Mouse (Mus musculus) gastrocnemius, adult 2 months (tissue): ENCODE measurements around the gene Cyp2d11. TPM values are rescaled to one million over a fixed set of nuclear protein-coding genes. Genes with fewer than 3 reads are reported as not detected.

Experiments used
- DNase-seq: peaks from one replicate; pipeline ENCODE4 v3.0.0; 2022
- H3K27ac ChIP-seq: fragments of 200-600 bp; 2 replicates; pipeline ENCODE4 v1.8.1; 2022; ENCODE audit warnings: mild to moderate bottlenecking
- H3K4me3 ChIP-seq: fragments of 200-600 bp; 2 replicates; pipeline ENCODE4 v1.8.1; 2022; ENCODE audit warnings: mild to moderate bottlenecking, moderate library complexity
- CTCF ChIP-seq: fragments of 200-600 bp; IDR thresholded peaks from 2 replicates; pipeline ENCODE4 v1.8.1; 2022; ENCODE audit warnings: antibody characterized with exemption, mild to moderate bottlenecking, moderate library complexity
- intact Hi-C: fragments of 180-260 bp; cut with DNase I; formaldehyde crosslinking; loops from one replicate; pipeline ENCODE4 v1.15.1; 2025
- total RNA-seq, 2 experiments: library from RNA; stranded (reverse); gene quantifications; 2 replicates each; pipeline ENCODE4 v1.2.3; 2021

Cyp2d11 gene
- total RNA-seq, 2 experiments from 2014 or later = not detected

DNA sequence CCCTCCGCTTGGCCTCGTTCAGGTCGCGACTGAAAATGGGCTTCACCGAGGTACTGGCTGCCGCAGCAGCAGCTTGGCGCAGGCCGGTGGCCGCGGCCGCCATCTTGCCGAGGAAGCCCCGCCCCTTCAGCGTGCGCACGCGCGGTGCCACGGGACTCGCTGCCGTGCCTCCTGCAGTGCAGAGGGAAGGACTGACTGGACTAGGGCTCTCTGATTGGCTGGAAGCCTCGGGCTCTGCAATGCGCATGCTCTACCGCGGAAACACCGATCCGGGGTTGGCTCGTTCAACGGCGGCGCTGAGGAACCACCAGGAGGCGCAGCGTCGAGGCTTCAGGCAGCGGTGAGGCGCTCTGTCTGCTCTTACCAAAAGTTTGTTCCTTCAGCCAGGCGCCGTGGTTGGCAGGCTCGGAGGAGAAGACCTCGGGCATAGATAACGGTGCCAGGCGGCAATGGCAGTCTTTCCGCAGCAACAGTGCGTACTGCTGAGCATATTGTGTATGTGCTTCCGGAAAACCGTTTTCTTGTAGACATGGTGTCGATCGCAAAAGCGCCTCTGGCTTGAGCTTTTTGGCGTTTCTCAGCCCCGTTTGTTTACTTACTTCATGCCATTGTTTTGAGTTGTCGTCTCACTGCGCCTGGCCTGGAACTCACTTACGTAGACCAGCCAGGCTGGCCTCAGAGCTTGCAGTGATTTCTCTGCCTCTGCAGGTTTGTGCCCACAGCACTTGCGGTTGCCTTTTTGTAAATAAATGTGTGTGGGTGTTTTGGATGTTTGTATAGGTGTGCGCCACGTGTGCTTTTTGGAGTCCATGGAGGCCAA, 39.5 kb downstream of the Cyp2d11 start, which contains the start of gene Ndufa6:
Gene Ndufa6 (minus strand): TSS at position 197 of the 820 bp plus-strand sequence.
- intact Hi-C loops = loop anchor here (2.0 kb wide), 2 partner anchors 26 to 62 kb away; partner anchors contain the start of gene Cyp2d22
- peak; percentile 99 for DNase-seq
- TF ChIP-seq CTCF = no peak; the same call in 1 of the 2 replicates
- peak within 1 kb of the TSS; percentile 87 for H3K4me3 ChIP-seq
- H3K27ac ChIP-seq = peak within 1 kb of the TSS; percentile 99

DNA sequence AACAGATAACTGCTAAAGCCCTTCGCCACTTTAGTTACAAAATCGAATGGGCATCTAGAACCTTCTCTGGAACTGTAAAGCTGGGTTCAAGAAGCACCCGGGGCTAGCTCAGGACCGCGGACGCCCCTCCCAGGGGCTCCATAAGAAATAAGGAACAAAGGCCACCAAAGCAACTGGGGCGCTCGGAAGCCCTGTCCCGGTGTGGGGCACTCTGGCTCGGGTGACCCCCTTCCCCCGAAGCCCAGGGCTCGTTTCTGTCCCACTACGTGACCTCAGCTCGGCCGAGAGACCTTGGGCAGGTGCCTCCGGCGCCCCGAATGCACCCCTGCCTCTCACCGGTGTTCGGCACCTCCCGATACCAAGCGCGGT, 40.1 kb downstream of the Cyp2d11 start:
- no peak for DNase-seq
- no peak for TF ChIP-seq CTCF
- Histone ChIP-seq H3K27ac (peak overlapping the region; percentile 99), H3K4me3 (peak overlapping the region; percentile 87)
- intact Hi-C loops = loop anchor here (2.0 kb wide), 2 partner anchors 27 to 63 kb away; partner anchors contain the start of gene Cyp2d22

DNA sequence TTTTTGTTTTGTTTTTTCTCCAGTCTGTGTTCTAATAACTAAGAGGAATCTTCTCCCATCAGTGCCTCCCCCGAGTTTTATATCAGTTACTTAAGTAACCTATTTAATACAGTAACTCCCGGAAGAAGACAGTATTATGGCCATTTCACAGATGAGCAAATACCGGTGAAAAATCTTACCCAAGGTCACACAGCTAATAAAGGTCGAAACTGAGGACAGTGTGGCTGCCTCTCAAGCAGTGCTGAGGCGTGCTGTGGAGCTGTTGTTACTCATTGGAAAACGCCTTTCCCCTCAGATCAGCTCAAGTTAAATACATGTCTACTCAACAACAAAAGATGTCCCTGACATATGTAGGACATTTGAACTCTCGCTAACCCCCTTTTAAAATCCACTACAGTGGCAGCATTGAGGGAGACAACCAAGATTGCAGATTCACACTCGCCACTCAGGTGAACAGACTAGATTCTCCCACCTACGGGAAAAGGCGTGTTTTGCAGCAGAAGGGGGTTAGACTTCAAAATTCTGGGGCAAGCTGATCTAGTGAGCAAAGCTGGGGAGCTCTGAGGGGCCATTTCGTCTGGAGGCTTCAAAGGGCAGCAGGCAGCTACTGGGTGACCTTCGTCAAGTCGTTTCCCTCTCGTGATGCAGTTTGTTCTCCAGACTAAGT, 40.6 kb downstream of the Cyp2d11 start:
- peak overlapping the region; percentile 87 for H3K4me3 ChIP-seq
- H3K27ac ChIP-seq = peak overlapping the region; percentile 99
- no peak for DNase-seq
- no peak for TF ChIP-seq CTCF
- intact Hi-C loops = no loop called here

DNA sequence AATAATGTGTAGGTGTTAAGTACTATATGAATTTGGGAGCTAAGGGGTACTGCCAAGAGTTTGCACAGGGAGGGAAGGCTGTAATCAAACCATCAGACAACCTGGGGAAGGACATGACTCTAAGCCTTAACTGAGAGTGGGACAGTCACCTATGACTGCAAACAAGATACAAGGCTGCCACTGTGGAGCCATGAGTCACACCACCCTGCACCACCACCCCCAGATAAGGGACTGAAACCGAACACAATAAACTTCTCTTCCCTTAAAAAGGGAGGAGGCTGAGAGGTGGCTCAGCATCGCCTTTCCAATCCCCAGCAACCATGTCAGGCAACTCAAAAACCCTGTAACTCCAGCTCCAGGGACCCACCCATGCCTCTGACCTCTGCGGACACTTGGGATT, 42.3 kb downstream of the Cyp2d11 start:
- no peak for DNase-seq
- intact Hi-C loops = no loop called here
- H3K27ac ChIP-seq = no peak overlapping the region
- no peak for TF ChIP-seq CTCF
- no peak overlapping the region for H3K4me3 ChIP-seq

DNA sequence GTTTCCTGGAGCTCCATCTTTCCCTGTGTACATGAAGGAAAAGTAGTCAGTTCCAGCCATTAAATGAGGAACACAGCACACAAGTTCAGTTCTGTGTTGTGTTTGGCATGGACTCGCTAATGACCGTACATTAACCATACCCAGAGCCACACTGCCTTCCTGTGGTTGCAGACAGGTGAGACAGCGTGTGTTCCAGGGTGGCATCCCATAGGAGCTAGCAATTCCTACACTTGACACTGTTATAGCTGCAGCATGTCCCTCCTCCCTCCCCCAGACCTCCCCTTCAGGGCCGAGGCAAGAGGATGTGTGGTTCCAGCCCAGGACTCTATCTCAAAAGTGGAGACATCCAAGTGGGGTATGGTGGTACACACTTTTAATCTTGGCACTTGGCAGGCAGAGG, 43.5 kb downstream of the Cyp2d11 start:
- Histone ChIP-seq H3K27ac (no peak overlapping the region), H3K4me3 (no peak overlapping the region)
- intact Hi-C loops = no loop called here
- no peak for DNase-seq
- no peak for TF ChIP-seq CTCF

DNA sequence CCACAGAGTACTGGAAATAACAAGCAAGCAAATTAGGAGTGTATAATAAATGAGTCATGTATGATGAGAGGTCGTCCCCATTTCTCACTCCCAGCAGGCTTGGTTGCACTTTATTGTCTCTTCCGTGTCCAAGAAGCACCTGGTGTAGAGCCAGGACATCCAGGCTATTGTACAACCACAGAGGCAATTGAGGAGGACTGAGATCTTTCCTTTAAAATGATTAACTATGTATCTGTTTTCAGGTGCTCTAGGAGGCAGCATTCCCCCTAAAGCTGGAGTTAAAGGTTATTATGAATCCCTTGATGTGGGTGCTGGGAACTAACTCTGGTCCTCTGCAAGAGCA, 44.9 kb downstream of the Cyp2d11 start:
- Histone ChIP-seq H3K4me3 (no peak overlapping the region), H3K27ac (peak overlapping the region; percentile 16; the same call in 1 of the 2 replicates)
- DNase-seq = no peak
- intact Hi-C loops = loop anchor here (10.0 kb wide), 2 partner anchors 284 to 494 kb away; partner anchors contain the start of genes Mei1 and Tob2
- TF ChIP-seq CTCF = no peak

DNA sequence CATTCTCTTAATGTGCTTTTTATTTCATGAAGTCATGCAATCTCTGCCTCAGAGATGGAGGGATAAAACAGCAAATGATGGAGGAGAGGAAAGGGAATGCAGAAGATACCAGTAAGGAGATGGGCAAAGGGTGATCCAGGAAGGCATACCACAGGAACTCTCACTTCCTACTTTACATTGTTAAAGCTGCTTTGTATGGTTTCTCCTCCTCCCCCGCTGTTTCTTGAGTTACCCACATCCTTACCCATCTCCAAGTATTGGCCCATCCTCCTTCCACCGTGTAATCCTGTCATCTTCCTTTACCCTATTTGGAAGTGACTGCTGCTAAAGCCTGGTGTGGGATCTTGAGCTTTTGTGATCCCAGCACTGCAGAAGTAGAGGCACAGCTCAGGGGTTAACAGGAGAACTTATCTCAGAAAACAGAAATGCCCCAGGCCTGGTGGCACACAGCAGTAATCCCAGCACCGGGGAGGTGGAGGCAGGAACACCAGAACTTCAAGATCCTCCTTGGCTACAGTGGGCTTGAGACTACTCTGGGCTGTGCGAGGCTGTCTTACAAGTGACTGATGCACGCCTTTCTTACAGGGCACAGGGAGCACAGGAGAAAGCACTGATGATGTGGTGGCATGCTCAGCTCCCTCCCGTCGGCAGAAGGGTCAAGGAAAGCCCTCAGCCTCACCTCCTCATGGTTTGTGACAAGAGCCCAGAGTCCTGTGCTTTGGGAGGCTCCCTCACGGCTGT, 45.4 kb downstream of the Cyp2d11 start:
- TF ChIP-seq CTCF = no peak
- Histone ChIP-seq H3K4me3 (no peak overlapping the region), H3K27ac (peak overlapping the region; percentile 16; the same call in 1 of the 2 replicates)
- intact Hi-C loops = loop anchor here (10.0 kb wide), 2 partner anchors 284 to 494 kb away; partner anchors contain the start of genes Mei1 and Tob2
- no peak for DNase-seq

DNA sequence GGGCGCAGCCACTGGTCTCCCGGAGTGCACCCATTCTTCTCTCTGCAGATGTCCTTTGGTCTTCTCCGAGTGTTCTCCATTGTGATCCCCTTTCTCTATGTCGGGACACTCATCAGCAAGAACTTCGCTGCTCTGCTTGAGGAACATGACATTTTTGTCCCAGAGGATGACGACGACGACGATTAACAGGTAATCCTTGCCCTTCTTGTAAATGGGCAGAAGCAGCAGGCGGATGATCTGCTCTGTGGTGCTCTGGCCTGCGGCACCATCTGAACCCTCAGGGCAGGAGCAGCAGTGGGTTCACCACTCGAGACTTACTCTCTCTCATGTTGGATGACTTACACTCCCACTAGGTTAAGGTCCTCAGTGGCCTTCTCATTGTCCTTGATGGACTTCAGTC, 46.0 kb downstream of the Cyp2d11 start:
- DNase-seq = no peak
- H3K27ac ChIP-seq = peak overlapping the region; percentile 99; the same call in 1 of the 2 replicates
- peak overlapping the region; percentile 75; the same call in 1 of the 2 replicates for H3K4me3 ChIP-seq
- intact Hi-C loops = loop anchor here (10.0 kb wide), 2 partner anchors 283 to 493 kb away; partner anchors contain the start of genes Mei1 and Tob2
- TF ChIP-seq CTCF = no peak

DNA sequence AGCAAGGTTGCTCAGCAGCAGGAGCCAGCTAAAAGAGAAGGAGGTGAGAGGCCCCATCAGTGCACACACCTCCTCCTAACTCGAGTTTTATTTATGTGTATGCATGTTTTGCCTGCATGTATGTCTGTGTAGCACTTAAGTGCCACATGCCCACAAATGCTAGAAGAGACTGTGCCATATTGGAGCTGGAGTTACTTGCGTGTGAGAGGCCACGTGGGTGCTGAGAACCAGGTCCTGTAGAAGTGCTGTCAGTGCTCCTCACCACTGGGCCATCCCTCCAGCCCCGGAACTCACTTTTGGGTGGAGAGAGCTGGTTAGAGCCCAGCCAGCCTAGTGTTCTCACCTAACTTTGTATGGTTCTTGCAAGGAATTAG, 46.5 kb downstream of the Cyp2d11 start:
- DNase-seq = no peak
- H3K27ac ChIP-seq = peak overlapping the region; percentile 99
- peak overlapping the region; percentile 75 for H3K4me3 ChIP-seq
- intact Hi-C loops = loop anchor here (10.0 kb wide), 2 partner anchors 282 to 492 kb away; partner anchors contain the start of genes Mei1 and Tob2
- no peak for TF ChIP-seq CTCF

DNA sequence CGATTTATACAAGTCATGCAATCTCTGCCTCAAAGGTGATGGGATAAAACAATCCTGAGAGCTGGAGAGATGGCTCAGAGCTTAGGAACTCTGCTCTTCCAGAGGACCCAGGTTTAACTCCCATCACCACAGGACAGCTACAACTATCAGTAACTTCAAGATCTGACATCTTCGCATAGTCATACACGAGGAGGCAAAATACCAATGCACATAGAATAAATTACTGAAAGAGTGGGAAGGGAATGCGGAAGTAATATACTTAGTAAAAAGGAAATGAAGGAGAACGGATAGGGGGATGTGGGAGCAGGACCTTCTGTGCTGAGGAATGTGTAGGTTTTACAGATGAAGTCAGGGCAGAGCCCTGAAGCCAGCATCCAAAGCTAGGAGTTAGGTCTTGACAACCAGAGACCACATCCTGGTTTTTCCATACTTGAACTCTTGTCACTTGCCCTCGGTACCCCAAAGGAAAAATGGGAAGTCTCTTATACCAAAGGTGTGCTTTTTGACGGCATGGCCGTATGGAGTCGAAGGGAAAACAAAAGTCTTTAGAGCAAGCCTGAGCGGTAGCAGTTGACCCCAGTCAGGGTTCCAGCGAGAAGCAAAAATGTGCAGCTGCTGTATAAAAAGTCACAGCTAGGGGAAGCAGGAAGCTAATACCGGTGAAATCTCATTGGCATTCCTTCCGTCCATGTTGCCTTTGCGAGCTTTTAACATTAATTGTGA, 47.1 kb downstream of the Cyp2d11 start:
- peak overlapping the region; percentile 75 for H3K4me3 ChIP-seq
- no peak; the same call in 1 of the 2 replicates for TF ChIP-seq CTCF
- no peak for DNase-seq
- H3K27ac ChIP-seq = peak overlapping the region; percentile 99
- intact Hi-C loops = loop anchor here (10.0 kb wide), 2 partner anchors 282 to 492 kb away; partner anchors contain the start of genes Mei1 and Tob2

DNA sequence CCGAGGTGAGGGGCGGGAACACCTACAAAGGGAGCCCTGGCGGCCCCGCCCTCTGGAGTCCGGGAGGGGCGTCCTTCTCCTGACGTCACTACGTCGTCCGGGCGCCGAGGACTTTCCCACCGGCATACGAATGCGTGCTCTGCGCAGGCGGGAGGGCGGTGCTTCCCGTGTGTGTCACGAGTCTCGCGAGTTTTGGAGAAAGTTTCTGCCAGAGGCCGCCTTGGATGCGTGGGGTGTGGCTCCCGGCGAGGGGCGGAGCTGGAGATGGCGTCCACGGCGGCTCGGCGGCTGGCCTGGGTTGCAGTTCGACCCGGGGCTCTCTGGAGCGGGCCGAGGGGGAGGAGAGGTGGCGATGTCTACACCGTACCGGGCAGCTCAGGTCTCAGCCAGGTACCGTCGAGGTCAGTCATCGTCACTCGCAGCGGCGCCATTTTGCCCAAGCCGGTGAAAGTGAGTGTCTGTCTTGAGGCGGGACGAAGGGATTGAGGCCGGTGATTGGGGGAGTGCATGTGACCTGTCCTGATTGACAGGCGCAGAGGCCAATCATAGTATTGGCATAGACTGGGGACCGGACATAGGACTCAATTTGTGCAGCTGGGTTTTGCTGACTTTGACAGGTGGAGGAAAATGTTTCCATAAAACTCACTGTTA, 47.9 kb downstream of the Cyp2d11 start:
- no peak for TF ChIP-seq CTCF
- intact Hi-C loops = loop anchor here (10.0 kb wide), 2 partner anchors 281 to 491 kb away; partner anchors contain the start of genes Mei1 and Tob2
- peak overlapping the region; percentile 99 for H3K27ac ChIP-seq
- H3K4me3 ChIP-seq = peak overlapping the region; percentile 75
- DNase-seq = peak; percentile 98
